In the genomic region with DNA sequence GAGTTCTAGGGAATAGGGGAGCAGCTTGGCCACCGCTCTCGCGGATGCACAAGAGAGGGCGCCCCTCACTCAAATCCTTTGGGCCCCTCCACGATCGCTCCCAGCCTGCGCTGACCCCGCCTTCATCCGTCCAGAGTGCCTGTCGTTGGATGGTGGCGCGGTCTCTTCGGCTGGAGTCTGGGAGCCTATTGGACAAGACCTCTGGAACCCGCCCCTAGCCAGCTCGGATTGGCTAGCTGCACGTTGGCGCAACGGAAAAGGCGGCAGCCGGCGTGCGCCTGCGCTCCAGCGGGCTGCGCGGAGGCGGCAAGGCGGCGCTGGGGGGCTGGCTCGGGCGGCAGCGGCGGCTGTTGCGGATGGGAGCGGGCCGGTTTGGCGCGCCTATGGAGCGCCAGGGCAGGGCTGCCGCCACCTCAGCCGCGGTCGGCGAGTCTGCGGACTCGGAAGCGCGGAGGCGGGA, we compare ENCODE assay signal across 8 mouse cellular contexts. TPM values are rescaled to one million over a fixed set of nuclear protein-coding genes. Genes with fewer than 3 reads are reported as not detected.
A peak's percentile ranks its signal among the peaks of the same experiment; 100 is the strongest.
DNase-seq lines count a peak whose midpoint lies in the region; ATAC-seq lines count a peak whose summit lies in the region.

Gene Pank2 (plus strand): TSS at position 283 of the 460 bp plus-strand sequence.

- H3K27ac ChIP-seq in heart, embryonic 10.5 days = peak within 1 kb of the TSS; percentile 99
- peak within 1 kb of the TSS; percentile 99 for H3K27ac ChIP-seq in kidney, embryonic 15.5 days

- H3K4me3 ChIP-seq in heart, embryonic 10.5 days = peak within 1 kb of the TSS; percentile 87
- peak within 1 kb of the TSS; percentile 80 for H3K4me3 ChIP-seq in kidney, embryonic 15.5 days (replicated peaks)

- H3K4me1 ChIP-seq in heart, embryonic 10.5 days = peaks cover 34% of the 10 kb centered on the region
- peaks cover 32% of the 10 kb centered on the region for H3K4me1 ChIP-seq in kidney, embryonic 15.5 days

- no peaks in the 10 kb centered on the region for H3K9me3 ChIP-seq in heart, embryonic 10.5 days
- no peaks in the 10 kb centered on the region for H3K9me3 ChIP-seq in kidney, embryonic 15.5 days (replicated peaks)

- H3K9ac ChIP-seq in kidney, embryonic 15.5 days = peak within 1 kb of the TSS; percentile 96

- peak within 1 kb of the TSS; percentile 78 for H3K4me2 ChIP-seq in kidney, embryonic 15.5 days

- peak; percentile 93 for ATAC-seq in erythroblast, adult 5-6 weeks (replicated peaks; ENCODE audit: low FRiP score, poor library complexity, severe bottlenecking)
- ATAC-seq in kidney, embryonic 15.5 days (replicated peaks; ENCODE audit: low FRiP score) = peak; percentile 100
- peak; percentile 99 for ATAC-seq in monocyte, adult 5-6 weeks (replicated peaks; ENCODE audit: insufficient number of reproducible peaks, low FRiP score, low TSS enrichment, poor library complexity, severe bottlenecking)

- H3K36me3 ChIP-seq in heart, embryonic 10.5 days = no peaks in the 10 kb centered on the region
- no peaks in the 10 kb centered on the region for H3K36me3 ChIP-seq in kidney, embryonic 15.5 days

- H3K27me3 ChIP-seq in heart, embryonic 10.5 days (ENCODE audit: insufficient read depth, poor library complexity, severe bottlenecking) = no peaks in the 10 kb centered on the region
- H3K27me3 ChIP-seq in kidney, embryonic 15.5 days = no peaks in the 10 kb centered on the region

- WGBS in heart, embryonic 10.5 days = under 1% methylated on average over 49 of the region's 49 CpGs
- under 1% methylated on average over 48 of the region's 49 CpGs for WGBS in kidney, embryonic 15.5 days

- peak; percentile 93 for DNase-seq in B cell, adult 2 months
- DNase-seq in brain, adult 2 months (ENCODE audit: low read depth, low spot score) = peak; percentile 99
- peak; percentile 99 for DNase-seq in heart, embryonic 10.5 days (ENCODE audit: low spot score)
- DNase-seq in liver = peak; percentile 99
- DNase-seq in spleen, postnatal 4 days (ENCODE audit: low spot score in 2 of 2) = peak; percentile 97

RNA-seq across cellular contexts. Expression of gene Pank2, which starts in this region (rescaled TPM):
- 16.3 and 29.0 TPM in 2 replicates for total RNA-seq in erythroblast, adult 5-6 weeks (2015; ENCODE audit: low replicate concordance)
- 14.0 and 26.5 TPM in 2 replicates for total RNA-seq in erythroblast, adult 5-6 weeks (2017; ENCODE audit: low replicate concordance)
- 29.7 and 41.7 TPM in 2 replicates for polyA plus RNA-seq in heart, embryonic 10.5 days (2016; fragmentation: Nextera tagmentation; extraction: Ambion mirVana)
- polyA plus RNA-seq in kidney, embryonic 15.5 days (2015; fragmentation: Nextera tagmentation; extraction: Ambion mirVana) = 38.3 and 39.0 TPM in 2 replicates
- 38.1 to 53.4 TPM (median 45.9 TPM) in 3 replicates for total RNA-seq in monocyte, adult 5-6 weeks (2017)

Comparison
In these comparisons a context has a peak if more than half of its experiments do, and no peak if none do; other contexts are left out.
1. Peak in every context shown above with its lines: DNase-seq, ATAC-seq, H3K4me3 ChIP-seq and H3K27ac ChIP-seq.